Mouse (Mus musculus): ENCODE measurements around the gene Arhgef28.

The Arhgef28 gene

GRCm38 (mm10) chr13:98205771-98206545, at the start of gene Arhgef28:
TSS of gene Arhgef28 (minus strand) at chr13:98206439.
- peak; percentile 20 for DNase-seq (ENCODE audit: low read depth, low spot score)

- peak; percentile 31 for DNase-seq (ENCODE audit: low read depth, low spot score)
Observed at GRCm38 (mm10) chr13:98254921-98255320, 48.7 kb upstream of the Arhgef28 start.

- DNase-seq (ENCODE audit: low read depth, low spot score): no peak
Observed at GRCm38 (mm10) chr13:98249594-98249993, 43.4 kb upstream of the Arhgef28 start.

GRCm38 (mm10) chr13:98245386-98245785, 39.1 kb upstream of the Arhgef28 start:
- no peak for DNase-seq (ENCODE audit: low read depth, low spot score)

GRCm38 (mm10) chr13:98244571-98245350, 38.5 kb upstream of the Arhgef28 start:
- DNase-seq (ENCODE audit: low read depth, low spot score): no peak

- DNase-seq (ENCODE audit: low read depth, low spot score): no peak
Observed at GRCm38 (mm10) chr13:98241531-98242282, 35.5 kb upstream of the Arhgef28 start.

- DNase-seq (ENCODE audit: low read depth, low spot score): peak; percentile 33
Observed at GRCm38 (mm10) chr13:98239978-98240641, 33.9 kb upstream of the Arhgef28 start.

- DNase-seq (ENCODE audit: low read depth, low spot score): no peak
Observed at GRCm38 (mm10) chr13:98235451-98235850, 29.2 kb upstream of the Arhgef28 start.

GRCm38 (mm10) chr13:98230511-98230910, 24.3 kb upstream of the Arhgef28 start:
- no peak for DNase-seq (ENCODE audit: low read depth, low spot score)

GRCm38 (mm10) chr13:98226225-98226624, 20.0 kb upstream of the Arhgef28 start:
- DNase-seq (ENCODE audit: low read depth, low spot score): no peak

- no peak for DNase-seq (ENCODE audit: low read depth, low spot score)
Observed at GRCm38 (mm10) chr13:98222848-98223247, 16.6 kb upstream of the Arhgef28 start.

- no peak for DNase-seq (ENCODE audit: low read depth, low spot score)
Observed at GRCm38 (mm10) chr13:98210137-98210536, 3.9 kb upstream of the Arhgef28 start.

GRCm38 (mm10) chr13:98208842-98209241, 2.6 kb upstream of the Arhgef28 start:
- DNase-seq (ENCODE audit: low read depth, low spot score): no peak

GRCm38 (mm10) chr13:98206546-98206870, 269 bp upstream of the Arhgef28 start:
- no peak for DNase-seq (ENCODE audit: low read depth, low spot score)

- no peak for DNase-seq (ENCODE audit: low read depth, low spot score)
Observed at GRCm38 (mm10) chr13:98205111-98205510, 1.1 kb downstream of the Arhgef28 start.

- no peak for DNase-seq (ENCODE audit: low read depth, low spot score)
Observed at GRCm38 (mm10) chr13:98204371-98204770, 1.9 kb downstream of the Arhgef28 start.

GRCm38 (mm10) chr13:98201436-98201835, 4.8 kb downstream of the Arhgef28 start:
- no peak for DNase-seq (ENCODE audit: low read depth, low spot score)

GRCm38 (mm10) chr13:98192596-98192995, 13.6 kb downstream of the Arhgef28 start:
- no peak for DNase-seq (ENCODE audit: low read depth, low spot score)

GRCm38 (mm10) chr13:98188500-98188899, 17.7 kb downstream of the Arhgef28 start:
- DNase-seq (ENCODE audit: low read depth, low spot score): no peak

GRCm38 (mm10) chr13:98187904-98188303, 18.3 kb downstream of the Arhgef28 start:
- no peak for DNase-seq (ENCODE audit: low read depth, low spot score)

- no peak for DNase-seq (ENCODE audit: low read depth, low spot score)
Observed at GRCm38 (mm10) chr13:98186179-98186578, 20.1 kb downstream of the Arhgef28 start.

GRCm38 (mm10) chr13:98184632-98185031, 21.6 kb downstream of the Arhgef28 start:
- DNase-seq (ENCODE audit: low read depth, low spot score): no peak

Data from WW6 (cell line).